Mouse (Mus musculus): ENCODE results near the gene Cdc25b. TPM values are rescaled to one million over a fixed set of nuclear protein-coding genes. Genes with fewer than 3 reads are reported as not detected.

The Cdc25b gene
- polyA plus RNA-seq, 1 experiment from 2014 or later = 236 TPM

- Histone ChIP-seq H3K36me3 (replicated peaks) (peaks cover 83% of the 10 kb centered on the region), H3K4me2 (peak overlapping the region; percentile 96), H3K9ac (peak overlapping the region; percentile 95; the same call in 1 of the 2 replicates), H3K4me1 (replicated peaks) (peaks cover 77% of the 10 kb centered on the region), H3K9me3 (replicated peaks) (no peaks in the 10 kb centered on the region), H3K27ac (replicated peaks) (peak overlapping the region; percentile 97), H3K27me3 (no peaks in the 10 kb centered on the region), H3K4me3 (replicated peaks) (peak overlapping the region; percentile 90)
- 71% methylated on average over 7 of the region's 7 CpGs for WGBS (ENCODE audit: insufficient replicate concordance)
- no peak for ATAC-seq (ENCODE audit: insufficient read depth)
Observed at GRCm38 (mm10) chr2:131191005-131191390, 4.2 kb downstream of the Cdc25b start.

DNA sequence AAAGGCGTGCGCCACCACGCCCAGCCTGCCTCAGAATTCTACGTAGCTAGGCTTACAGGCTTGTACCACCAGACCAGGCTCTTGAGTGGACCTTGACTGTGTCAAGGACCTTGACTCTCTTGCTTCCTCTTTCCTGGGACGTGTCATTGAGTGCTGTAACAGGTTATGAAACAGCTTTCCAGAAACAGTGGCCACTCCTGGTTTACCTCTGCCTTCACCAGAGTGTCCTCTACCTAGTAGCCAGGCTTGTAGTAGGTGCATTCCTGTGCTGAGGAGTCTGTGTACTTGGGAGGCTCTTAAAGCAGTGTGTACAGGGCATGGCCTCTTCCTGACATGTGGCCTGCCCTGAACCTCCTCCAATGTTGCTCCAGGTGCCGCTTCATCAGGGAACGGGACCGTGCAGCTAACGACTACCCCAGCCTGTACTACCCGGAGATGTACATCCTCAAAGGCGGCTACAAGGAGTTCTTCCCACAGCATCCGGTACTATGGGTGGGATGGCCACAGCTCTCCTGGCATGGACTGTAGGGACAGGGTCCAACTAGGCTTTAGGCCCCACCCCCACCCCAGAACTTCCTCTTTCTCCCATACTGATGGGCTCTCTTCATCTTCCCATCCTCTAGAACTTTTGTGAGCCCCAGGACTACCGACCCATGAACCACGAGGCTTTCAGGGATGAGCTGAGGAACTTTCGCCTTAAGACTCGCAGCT, 10.0 kb downstream of the Cdc25b start:
- Histone ChIP-seq H3K9me3 (replicated peaks) (no peaks in the 10 kb centered on the region), H3K36me3 (replicated peaks) (peaks cover 99% of the 10 kb centered on the region), H3K4me2 (no peak overlapping the region), H3K9ac (no peak overlapping the region), H3K4me3 (replicated peaks) (no peak overlapping the region), H3K27me3 (no peaks in the 10 kb centered on the region), H3K27ac (replicated peaks) (peak overlapping the region; percentile 33; the same call in 1 of the 2 replicates), H3K4me1 (replicated peaks) (peaks cover 43% of the 10 kb centered on the region)
- no peak for ATAC-seq (ENCODE audit: insufficient read depth)
- WGBS (ENCODE audit: insufficient replicate concordance) = 79% methylated on average over 16 of the region's 16 CpGs

DNA sequence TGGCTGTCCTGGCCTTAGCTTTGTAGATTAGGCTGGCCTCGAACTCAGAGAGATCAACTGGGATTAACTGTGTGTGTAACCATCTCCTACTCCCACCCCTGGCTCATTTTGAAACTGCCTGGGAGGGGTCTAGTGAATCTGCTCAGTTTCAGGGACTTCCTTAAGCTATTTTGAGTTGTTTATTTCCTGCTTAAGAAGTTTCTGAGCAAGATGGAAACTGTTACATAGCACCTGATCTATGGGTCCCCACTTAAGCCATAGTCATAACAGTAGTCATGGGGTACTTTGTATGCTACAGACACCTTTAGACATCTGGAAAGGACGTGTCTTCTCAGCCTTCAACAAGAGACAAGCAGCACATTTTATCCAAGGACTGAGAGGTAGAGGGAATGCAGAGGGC, 14.0 kb downstream of the Cdc25b start:
- no peaks in the 10 kb centered on the region for H3K9me3 ChIP-seq (replicated peaks)
- 79% methylated on average over 2 of the region's 2 CpGs for WGBS (ENCODE audit: insufficient replicate concordance)
- H3K4me2 ChIP-seq = no peak overlapping the region
- no peaks in the 10 kb centered on the region for H3K27me3 ChIP-seq
- peaks cover 74% of the 10 kb centered on the region for H3K36me3 ChIP-seq (replicated peaks)
- no peak overlapping the region for H3K4me3 ChIP-seq (replicated peaks)
- peaks cover 52% of the 10 kb centered on the region for H3K4me1 ChIP-seq (replicated peaks)
- no peak for ATAC-seq (ENCODE audit: insufficient read depth)
- H3K9ac ChIP-seq = no peak overlapping the region
- H3K27ac ChIP-seq (replicated peaks) = 0 out of 2 replicates have a peak overlapping the region, but pooled peaks have one; percentile 1

- peaks cover 58% of the 10 kb centered on the region for H3K4me1 ChIP-seq (replicated peaks)
- no peak overlapping the region for H3K27ac ChIP-seq (replicated peaks)
- H3K36me3 ChIP-seq (replicated peaks) = peaks cover 69% of the 10 kb centered on the region
- H3K4me3 ChIP-seq (replicated peaks) = no peak overlapping the region
- no peaks in the 10 kb centered on the region for H3K27me3 ChIP-seq
- ATAC-seq (ENCODE audit: insufficient read depth) = no peak
- no peak overlapping the region for H3K4me2 ChIP-seq
- H3K9me3 ChIP-seq (replicated peaks) = no peaks in the 10 kb centered on the region
- no peak overlapping the region for H3K9ac ChIP-seq
- 91% methylated on average over 3 of the region's 3 CpGs for WGBS (ENCODE audit: insufficient replicate concordance)
Observed at GRCm38 (mm10) chr2:131201262-131201661, 14.5 kb downstream of the Cdc25b start.

GRCm38 (mm10) chr2:131203816-131204409, 17.2 kb downstream of the Cdc25b start:
- Histone ChIP-seq H3K36me3 (replicated peaks) (peaks cover 42% of the 10 kb centered on the region), H3K9me3 (replicated peaks) (no peaks in the 10 kb centered on the region), H3K27ac (replicated peaks) (peak overlapping the region; percentile 98), H3K4me3 (replicated peaks) (no peak overlapping the region), H3K4me2 (peak overlapping the region; percentile 54; the same call in 1 of the 2 replicates), H3K27me3 (no peaks in the 10 kb centered on the region), H3K9ac (0 out of 2 replicates have a peak overlapping the region, but pooled peaks have one; percentile 6), H3K4me1 (replicated peaks) (peaks cover 73% of the 10 kb centered on the region)
- 67% methylated on average over 6 of the region's 6 CpGs for WGBS (ENCODE audit: insufficient replicate concordance)
- no peak for ATAC-seq (ENCODE audit: insufficient read depth)

- peak; percentile 41 for ATAC-seq (ENCODE audit: insufficient read depth)
- H3K4me3 ChIP-seq (replicated peaks) = no peak overlapping the region
Observed at GRCm38 (mm10) chr2:131204410-131204981, 17.7 kb downstream of the Cdc25b start.

GRCm38 (mm10) chr2:131205521-131206182, 18.9 kb downstream of the Cdc25b start:
- peak overlapping the region; percentile 98 for H3K27ac ChIP-seq (replicated peaks)
- ATAC-seq (ENCODE audit: insufficient read depth) = peak; percentile 71
- H3K9ac ChIP-seq = peak overlapping the region; percentile 49
- H3K4me3 ChIP-seq (replicated peaks) = peak overlapping the region; percentile 7; the same call in 1 of the 2 replicates
- no peaks in the 10 kb centered on the region for H3K9me3 ChIP-seq (replicated peaks)
- peak overlapping the region; percentile 54 for H3K4me2 ChIP-seq
- 19% methylated on average over 8 of the region's 8 CpGs for WGBS (ENCODE audit: insufficient replicate concordance)
- H3K27me3 ChIP-seq = no peaks in the 10 kb centered on the region
- peaks cover 26% of the 10 kb centered on the region for H3K36me3 ChIP-seq (replicated peaks)
- H3K4me1 ChIP-seq (replicated peaks) = peaks cover 84% of the 10 kb centered on the region

More at GRCm38 (mm10) chr2:131204410-131204981, 17.7 kb downstream of the Cdc25b start:
- Histone ChIP-seq H3K4me1 (replicated peaks) (peaks cover 79% of the 10 kb centered on the region), H3K27ac (replicated peaks) (peak overlapping the region; percentile 98), H3K9me3 (replicated peaks) (no peaks in the 10 kb centered on the region), H3K9ac (peak overlapping the region; percentile 49), H3K27me3 (no peaks in the 10 kb centered on the region), H3K36me3 (replicated peaks) (peaks cover 36% of the 10 kb centered on the region), H3K4me2 (peak overlapping the region; percentile 54)
- 28% methylated on average over 7 of the region's 7 CpGs for WGBS (ENCODE audit: insufficient replicate concordance)

DNA sequence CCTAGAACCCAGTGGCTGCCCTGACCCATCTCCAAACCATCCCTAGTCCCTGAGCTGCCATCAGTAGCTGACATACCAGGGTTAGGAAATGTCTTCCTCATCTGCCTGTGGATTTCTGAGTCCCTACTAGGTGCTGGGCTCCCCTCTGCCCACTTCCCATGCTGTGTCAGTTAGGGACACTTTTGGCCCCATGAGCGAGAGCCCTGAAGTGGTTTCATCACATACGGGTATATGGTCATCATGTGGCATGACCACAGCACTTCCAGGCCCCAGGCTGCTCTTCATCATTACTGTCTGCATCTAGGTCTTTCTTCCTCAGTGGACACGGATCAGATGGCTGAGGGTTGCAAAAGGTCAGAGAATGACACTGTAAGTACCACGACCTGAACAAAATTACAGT, 20.0 kb downstream of the Cdc25b start, which contains the start of gene Ap5s1:
Ap5s1 (plus strand) TSS at position 301 of the 400 bp plus-strand sequence.
- H3K4me3 ChIP-seq (replicated peaks) = 0 out of 2 replicates have a peak within 1 kb of the TSS, but pooled peaks have one; percentile 4
- WGBS (ENCODE audit: insufficient replicate concordance) = 69% methylated on average over 4 of the region's 4 CpGs
- H3K27ac ChIP-seq (replicated peaks) = peak within 1 kb of the TSS; percentile 98
- no peaks in the 10 kb centered on the region for H3K27me3 ChIP-seq
- peak within 1 kb of the TSS; percentile 49 for H3K9ac ChIP-seq
- no peak for ATAC-seq (ENCODE audit: insufficient read depth)
- H3K9me3 ChIP-seq (replicated peaks) = no peaks in the 10 kb centered on the region
- H3K4me2 ChIP-seq = peak within 1 kb of the TSS; percentile 54
- peaks cover 88% of the 10 kb centered on the region for H3K4me1 ChIP-seq (replicated peaks)
- peaks cover 14% of the 10 kb centered on the region; the same call in 1 of the 2 replicates for H3K36me3 ChIP-seq (replicated peaks)

- Histone ChIP-seq H3K27ac (replicated peaks) (peak overlapping the region; percentile 93), H3K4me3 (replicated peaks) (no peak overlapping the region), H3K27me3 (no peaks in the 10 kb centered on the region), H3K9me3 (replicated peaks) (no peaks in the 10 kb centered on the region), H3K9ac (no peak overlapping the region), H3K4me1 (replicated peaks) (peaks cover 92% of the 10 kb centered on the region), H3K4me2 (no peak overlapping the region), H3K36me3 (replicated peaks) (peaks cover 11% of the 10 kb centered on the region)
- WGBS (ENCODE audit: insufficient replicate concordance) = 86% methylated on average over 2 of the region's 2 CpGs
- no peak for ATAC-seq (ENCODE audit: insufficient read depth)
Observed at GRCm38 (mm10) chr2:131208356-131208755, 21.6 kb downstream of the Cdc25b start.

- peak; percentile 3; the same call in 1 of the 2 replicates for ATAC-seq (ENCODE audit: insufficient read depth)
- WGBS (ENCODE audit: insufficient replicate concordance) = 55% methylated on average over 4 of the region's 4 CpGs
- peak overlapping the region; percentile 71 for H3K4me3 ChIP-seq (replicated peaks)
Observed at GRCm38 (mm10) chr2:131209125-131209795, 22.5 kb downstream of the Cdc25b start.

More at GRCm38 (mm10) chr2:131209125-131209795, 22.5 kb downstream of the Cdc25b start:
- H3K9ac ChIP-seq = peak overlapping the region; percentile 79
- no peaks in the 10 kb centered on the region for H3K27me3 ChIP-seq
- H3K27ac ChIP-seq (replicated peaks) = peak overlapping the region; percentile 93
- H3K4me2 ChIP-seq = peak overlapping the region; percentile 87
- H3K4me1 ChIP-seq (replicated peaks) = peaks cover 92% of the 10 kb centered on the region
- H3K9me3 ChIP-seq (replicated peaks) = no peaks in the 10 kb centered on the region
- H3K36me3 ChIP-seq (replicated peaks) = peaks cover 16% of the 10 kb centered on the region
